Mouse (Mus musculus) neural tube, embryonic 13.5 days (tissue): ENCODE measurements around the gene Zfp949. TPM values are rescaled to one million over a fixed set of nuclear protein-coding genes. Genes with fewer than 3 reads are reported as not detected.

Experiments
- ATAC-seq: fragments of 200-750 bp; cut with Nextera tagmentation; 2 replicates; pipeline ENCODE4 v1.8.0; 2017; ENCODE audit warnings: low read depth, mild to moderate bottlenecking, moderate TSS enrichment, moderate library complexity
- H3K27ac ChIP-seq: fragments of 300-500 bp; sonication (generic); replicated peaks from 2 replicates; pipeline ENCODE4 v1.5.1; 2015; ENCODE audit warnings: moderate library complexity, mild to moderate bottlenecking, inconsistent platforms
- H3K27me3 ChIP-seq: fragments of 300-500 bp; sonication (generic); 2 replicates; pipeline ENCODE4 v1.6.1; 2015; ENCODE audit warnings: mild to moderate bottlenecking, inconsistent platforms
- H3K36me3 ChIP-seq: fragments of 300-500 bp; sonication (generic); 2 replicates; pipeline ENCODE4 v1.6.1; 2015; ENCODE audit warnings: mild to moderate bottlenecking, inconsistent platforms
- H3K4me1 ChIP-seq: fragments of 300-500 bp; sonication (generic); replicated peaks from 2 replicates; pipeline ENCODE4 v1.6.1; 2015; ENCODE audit warnings: inconsistent platforms
- H3K4me2 ChIP-seq: fragments of 300-500 bp; sonication (generic); 2 replicates; pipeline ENCODE4 v1.6.1; 2015; ENCODE audit warnings: inconsistent platforms, mild to moderate bottlenecking, moderate library complexity
- H3K4me3 ChIP-seq: fragments of 300-500 bp; sonication (generic); 2 replicates; pipeline ENCODE4 v1.5.1; 2015; ENCODE audit warnings: mild to moderate bottlenecking, inconsistent platforms
- H3K9ac ChIP-seq: fragments of 300-500 bp; sonication (generic); 2 replicates; pipeline ENCODE4 v1.6.1; 2015; ENCODE audit warnings: moderate library complexity, mild to moderate bottlenecking, inconsistent platforms
- H3K9me3 ChIP-seq: fragments of 300-500 bp; sonication (generic); 2 replicates; pipeline ENCODE4 v1.6.1; 2016; ENCODE audit warnings: inconsistent platforms
- WGBS: fragments of 180-500 bp; shearing (Covaris S2); methylation state at CpG from one replicate; pipeline ENCODE4 v1.1.7; 2015; 5-methylcytosine and 5-hydroxymethylcytosine counted together
- polyA plus RNA-seq: library from polyadenylated mRNA; unstranded; fragments of >200 nt; fragmentation: Nextera tagmentation; extraction: Ambion mirVana; gene quantifications from 2 replicates; pipeline ENCODE4 v1.2.1, GENCODE M21; 2015

Gene Zfp949
- polyA plus RNA-seq, 1 experiment from 2014 or later, result 18.4 TPM

GRCm38 (mm10) chr9:88523335-88523668 is 24.5 kb upstream of the Zfp949 start:
- Histone ChIP-seq H3K9ac (peak overlapping the region; percentile 65), H3K36me3 (peaks cover 19% of the 10 kb centered on the region), H3K27me3 (no peaks in the 10 kb centered on the region), H3K4me3 (peak overlapping the region; percentile 84), H3K4me2 (peak overlapping the region; percentile 68), H3K27ac (peak overlapping the region; percentile 80), H3K4me1 (peaks cover 29% of the 10 kb centered on the region), H3K9me3 (no peaks in the 10 kb centered on the region)
- 1% methylated on average over 16 of the region's 16 CpGs for WGBS
- ATAC-seq, result no peak; the same call in 1 of the 2 replicates

GRCm38 (mm10) chr9:88524367-88524766 is 23.5 kb upstream of the Zfp949 start:
- Histone ChIP-seq H3K27me3 (no peaks in the 10 kb centered on the region), H3K4me2 (no peak overlapping the region), H3K9me3 (no peaks in the 10 kb centered on the region), H3K36me3 (peaks cover 19% of the 10 kb centered on the region), H3K4me3 (no peak overlapping the region), H3K4me1 (peaks cover 23% of the 10 kb centered on the region), H3K9ac (no peak overlapping the region), H3K27ac (no peak overlapping the region)
- 92% methylated on average over 2 of the region's 2 CpGs for WGBS
- ATAC-seq, result no peak

GRCm38 (mm10) chr9:88524796-88525195 is 23.0 kb upstream of the Zfp949 start:
- H3K9me3 ChIP-seq, result no peaks in the 10 kb centered on the region
- peaks cover 19% of the 10 kb centered on the region for H3K4me1 ChIP-seq
- H3K4me2 ChIP-seq, result no peak overlapping the region
- no peak overlapping the region for H3K9ac ChIP-seq
- WGBS, result 76% methylated on average over 3 of the region's 3 CpGs
- no peak overlapping the region for H3K4me3 ChIP-seq
- no peak overlapping the region for H3K27ac ChIP-seq
- no peaks in the 10 kb centered on the region for H3K27me3 ChIP-seq
- ATAC-seq, result no peak
- H3K36me3 ChIP-seq, result peaks cover 14% of the 10 kb centered on the region

GRCm38 (mm10) chr9:88525341-88525740 is 22.5 kb upstream of the Zfp949 start:
- no peaks in the 10 kb centered on the region for H3K27me3 ChIP-seq
- 88% methylated on average over 6 of the region's 6 CpGs for WGBS
- H3K4me3 ChIP-seq, result no peak overlapping the region
- no peak overlapping the region for H3K9ac ChIP-seq
- no peak for ATAC-seq
- no peaks in the 10 kb centered on the region for H3K9me3 ChIP-seq
- H3K36me3 ChIP-seq, result peaks cover 9% of the 10 kb centered on the region
- H3K27ac ChIP-seq, result no peak overlapping the region
- peaks cover 13% of the 10 kb centered on the region for H3K4me1 ChIP-seq
- no peak overlapping the region for H3K4me2 ChIP-seq

DNA sequence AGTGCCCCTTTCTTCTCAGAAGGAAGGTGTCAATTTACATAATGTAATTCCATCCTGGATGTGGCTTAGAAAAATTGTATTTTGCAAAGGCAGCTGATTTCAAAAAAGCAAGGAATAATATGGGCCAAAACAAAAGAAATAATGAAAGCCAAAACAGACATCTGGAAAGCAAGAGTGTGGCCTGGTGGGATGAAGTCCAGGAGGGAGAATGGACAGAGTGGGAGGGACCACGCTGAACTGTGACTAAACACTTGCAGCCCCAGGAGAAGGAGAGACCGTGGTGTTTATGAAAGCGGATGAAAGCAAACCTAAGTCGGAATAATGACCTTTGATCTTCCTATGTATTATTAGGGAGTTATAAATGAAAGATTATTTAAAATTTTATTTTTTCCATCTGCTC is 19.9 kb upstream of the Zfp949 start:
- WGBS, result 78% methylated on average over 4 of the region's 4 CpGs
- H3K27me3 ChIP-seq, result no peaks in the 10 kb centered on the region
- no peak overlapping the region for H3K27ac ChIP-seq
- H3K9ac ChIP-seq, result no peak overlapping the region
- H3K4me1 ChIP-seq, result peaks cover 3% of the 10 kb centered on the region; the same call in 1 of the 2 replicates
- no peak overlapping the region for H3K4me2 ChIP-seq
- H3K9me3 ChIP-seq, result no peaks in the 10 kb centered on the region
- ATAC-seq, result no peak
- H3K36me3 ChIP-seq, result no peaks in the 10 kb centered on the region
- no peak overlapping the region for H3K4me3 ChIP-seq

GRCm38 (mm10) chr9:88528736-88529135 is 19.1 kb upstream of the Zfp949 start:
- Histone ChIP-seq H3K4me1 (no peaks in the 10 kb centered on the region), H3K4me2 (no peak overlapping the region), H3K27ac (no peak overlapping the region), H3K4me3 (no peak overlapping the region), H3K9me3 (no peaks in the 10 kb centered on the region), H3K36me3 (no peaks in the 10 kb centered on the region), H3K27me3 (no peaks in the 10 kb centered on the region), H3K9ac (no peak overlapping the region)
- 81% methylated on average over 5 of the region's 5 CpGs for WGBS
- ATAC-seq, result no peak

DNA sequence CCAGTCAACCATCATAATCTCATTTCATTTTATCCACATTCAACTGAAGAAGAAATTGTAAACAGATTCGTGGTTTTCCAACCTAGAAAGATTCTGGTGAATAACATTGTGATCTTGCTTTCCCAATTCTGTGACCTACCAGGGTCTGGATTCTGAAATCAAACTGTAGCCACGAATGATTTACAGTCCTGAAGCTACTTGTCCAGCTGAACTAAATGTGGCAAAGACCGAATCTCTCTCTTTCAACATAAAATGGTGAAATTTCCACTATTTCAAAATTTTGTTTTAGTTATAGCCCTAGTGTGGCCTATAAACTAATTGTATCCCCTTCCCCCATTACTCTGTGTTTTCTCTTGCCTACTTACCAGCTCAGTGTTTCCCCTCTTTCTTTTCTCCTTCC is 18.2 kb upstream of the Zfp949 start:
- ATAC-seq, result no peak
- 87% methylated on average over 3 of the region's 3 CpGs for WGBS
- no peak overlapping the region for H3K9ac ChIP-seq
- no peak overlapping the region for H3K4me3 ChIP-seq
- no peak overlapping the region for H3K4me2 ChIP-seq
- no peaks in the 10 kb centered on the region for H3K27me3 ChIP-seq
- no peaks in the 10 kb centered on the region for H3K4me1 ChIP-seq
- no peaks in the 10 kb centered on the region for H3K36me3 ChIP-seq
- H3K9me3 ChIP-seq, result no peaks in the 10 kb centered on the region
- H3K27ac ChIP-seq, result no peak overlapping the region

GRCm38 (mm10) chr9:88529979-88530580 is 17.7 kb upstream of the Zfp949 start:
- ATAC-seq, result no peak
- Histone ChIP-seq H3K9me3 (no peaks in the 10 kb centered on the region), H3K9ac (no peak overlapping the region), H3K4me1 (no peaks in the 10 kb centered on the region), H3K27ac (no peak overlapping the region), H3K4me3 (no peak overlapping the region), H3K27me3 (no peaks in the 10 kb centered on the region), H3K36me3 (no peaks in the 10 kb centered on the region), H3K4me2 (no peak overlapping the region)
- 84% methylated on average over 5 of the region's 5 CpGs for WGBS

DNA sequence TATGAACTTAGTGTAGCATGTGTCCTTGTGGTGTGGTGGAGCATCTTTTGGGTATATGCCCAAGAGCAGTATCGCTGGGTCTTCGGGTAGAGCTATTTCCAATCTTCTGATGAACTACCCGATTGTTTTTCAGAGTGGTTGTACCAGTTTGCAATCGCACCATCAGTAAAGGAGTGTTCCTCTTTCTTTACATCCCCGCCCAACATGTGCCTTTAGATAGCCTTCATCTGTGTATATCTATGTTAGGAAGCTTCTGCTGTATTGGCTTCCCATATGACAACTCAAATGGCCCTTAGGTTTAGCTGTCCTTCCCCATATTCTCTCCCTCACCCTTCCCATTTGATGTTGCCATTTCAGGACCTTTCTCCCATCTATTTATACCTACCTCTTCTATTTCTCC is 13.7 kb upstream of the Zfp949 start:
- H3K9me3 ChIP-seq, result no peaks in the 10 kb centered on the region
- H3K36me3 ChIP-seq, result no peaks in the 10 kb centered on the region
- ATAC-seq, result no peak
- H3K27me3 ChIP-seq, result no peaks in the 10 kb centered on the region
- no peak overlapping the region for H3K9ac ChIP-seq
- whole genome bisulfite sequencing, result 91% methylated on average over 5 of the region's 5 CpGs
- H3K4me2 ChIP-seq, result no peak overlapping the region
- no peak overlapping the region for H3K27ac ChIP-seq
- no peaks in the 10 kb centered on the region for H3K4me1 ChIP-seq
- H3K4me3 ChIP-seq, result no peak overlapping the region

DNA sequence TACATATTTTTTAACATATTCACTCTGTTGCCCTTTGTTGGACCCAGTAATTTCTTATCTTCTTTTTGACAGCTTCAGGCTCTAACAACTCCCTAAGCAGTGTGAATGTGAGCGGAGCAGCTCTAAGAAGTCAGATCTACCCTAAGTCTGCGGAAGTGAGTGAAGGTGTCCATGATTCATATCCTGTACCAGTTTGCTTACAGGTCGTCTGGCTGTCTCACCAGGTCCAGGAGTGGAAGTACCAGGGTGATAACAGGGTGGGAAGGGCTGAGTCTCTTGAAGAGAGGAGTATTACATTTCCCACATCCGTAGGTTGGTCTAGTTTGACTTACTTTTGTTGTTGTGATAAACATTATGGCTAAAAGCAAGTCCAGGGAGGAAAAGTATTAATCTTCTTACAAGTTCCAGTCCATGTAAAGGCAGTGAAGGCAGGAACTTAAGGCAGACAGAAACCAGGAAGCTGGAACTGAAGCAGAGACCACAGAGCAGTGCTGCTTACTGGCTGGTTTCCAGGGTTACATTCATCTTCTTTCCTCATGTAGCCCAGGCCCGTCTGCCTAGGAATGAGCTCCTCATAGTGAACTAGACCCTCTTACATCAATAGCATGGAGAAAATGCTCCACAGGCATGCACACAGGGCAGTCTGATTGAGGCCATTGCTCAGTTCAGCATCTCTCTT is 8.1 kb upstream of the Zfp949 start:
- ATAC-seq, result no peak
- Histone ChIP-seq H3K9ac (no peak overlapping the region), H3K9me3 (no peaks in the 10 kb centered on the region), H3K36me3 (no peaks in the 10 kb centered on the region), H3K27me3 (no peaks in the 10 kb centered on the region), H3K27ac (no peak overlapping the region), H3K4me2 (no peak overlapping the region), H3K4me1 (no peaks in the 10 kb centered on the region), H3K4me3 (no peak overlapping the region)
- WGBS, result 73% methylated on average over 5 of the region's 5 CpGs

DNA sequence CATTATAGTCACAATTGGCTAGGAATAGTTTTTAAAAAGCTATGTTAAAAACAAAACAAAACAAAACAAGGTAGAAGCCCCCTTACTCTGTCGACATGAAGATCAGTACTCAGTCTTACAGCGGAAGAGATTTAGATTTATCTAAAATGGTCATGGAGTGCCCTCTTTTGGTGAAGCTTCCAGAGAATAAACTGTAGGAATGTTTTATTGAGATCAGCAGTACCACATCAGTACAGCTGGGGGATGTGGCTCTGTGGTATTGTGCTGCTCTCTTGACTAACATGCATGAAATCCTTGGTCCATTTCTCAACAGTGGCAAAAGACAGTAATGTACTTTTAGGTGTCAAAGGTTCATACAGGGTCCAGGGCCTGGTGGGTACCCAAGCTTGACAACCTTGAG is 5.0 kb upstream of the Zfp949 start:
- no peak for ATAC-seq
- no peaks in the 10 kb centered on the region for H3K36me3 ChIP-seq
- H3K4me3 ChIP-seq, result no peak overlapping the region
- H3K27me3 ChIP-seq, result no peaks in the 10 kb centered on the region
- H3K4me2 ChIP-seq, result no peak overlapping the region
- no peak overlapping the region for H3K27ac ChIP-seq
- 0 out of 2 replicates have a peak, but pooled peaks cover 6% of the 10 kb centered on the region for H3K4me1 ChIP-seq
- H3K9ac ChIP-seq, result no peak overlapping the region
- H3K9me3 ChIP-seq, result no peaks in the 10 kb centered on the region
- WGBS, result 41% methylated on average over 2 of the region's 2 CpGs

DNA sequence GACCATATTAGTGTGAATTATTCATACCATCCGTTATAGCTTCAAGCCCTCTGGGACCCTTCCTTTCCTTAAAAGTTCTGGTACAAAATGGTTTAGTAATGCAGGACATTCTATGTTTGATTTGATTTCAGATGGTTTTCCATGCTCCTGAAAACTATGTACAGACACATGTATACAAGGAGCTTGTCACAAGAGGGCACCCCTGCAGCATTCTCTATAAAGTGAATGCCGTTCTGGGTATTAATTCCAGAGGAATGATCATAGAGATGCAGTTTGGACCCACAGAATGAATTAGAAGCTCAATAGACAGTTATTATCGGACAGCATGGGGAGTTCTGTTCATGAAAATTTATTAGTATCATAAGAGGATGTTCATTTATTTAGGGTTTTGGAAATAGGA is 2.3 kb upstream of the Zfp949 start:
- Histone ChIP-seq H3K4me1 (peaks cover 25% of the 10 kb centered on the region), H3K27me3 (no peaks in the 10 kb centered on the region), H3K4me3 (no peak overlapping the region), H3K4me2 (no peak overlapping the region), H3K9me3 (no peaks in the 10 kb centered on the region), H3K36me3 (no peaks in the 10 kb centered on the region), H3K9ac (no peak overlapping the region), H3K27ac (no peak overlapping the region)
- ATAC-seq, result no peak
- WGBS, result 21% methylated on average over 3 of the region's 3 CpGs

DNA sequence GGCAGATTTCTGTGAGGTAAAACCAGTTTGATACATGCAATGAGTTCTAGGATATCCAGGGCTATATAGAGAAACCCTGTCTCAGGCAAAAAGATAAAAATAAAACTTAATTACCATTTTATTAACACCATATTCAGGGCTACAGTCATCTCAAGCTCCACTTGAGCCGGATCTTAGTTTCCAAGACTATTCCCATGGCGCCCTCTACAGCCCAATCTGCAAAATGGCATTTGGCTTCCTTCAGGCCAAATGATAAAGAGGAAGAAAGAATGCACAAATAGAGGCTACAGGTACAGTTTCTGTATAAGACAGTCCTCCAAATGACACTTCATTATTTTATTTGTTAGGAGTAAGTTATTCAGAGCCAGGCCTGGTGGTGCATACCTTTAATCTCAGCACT is 1.7 kb upstream of the Zfp949 start:
- ATAC-seq, result no peak
- Histone ChIP-seq H3K4me3 (no peak overlapping the region), H3K27me3 (no peaks in the 10 kb centered on the region), H3K9me3 (no peaks in the 10 kb centered on the region), H3K27ac (no peak overlapping the region), H3K9ac (no peak overlapping the region), H3K4me1 (peaks cover 31% of the 10 kb centered on the region), H3K36me3 (no peaks in the 10 kb centered on the region), H3K4me2 (no peak overlapping the region)
- 7% methylated on average over 2 of the region's 2 CpGs for WGBS
